Mouse (Mus musculus): ENCODE data around the gene Emilin1.

GRCm38 (mm10) chr5:30923119-30923518 is 9.9 kb downstream of the Emilin1 start:
- TF ChIP-seq CTCF (IDR thresholded peaks at IDR 0.05; ENCODE audit: low read depth) (no peak), EP300 (optimal IDR thresholded peaks at IDR 0.05) (no peak)
